Mouse (Mus musculus) heart, postnatal 0 days (tissue): Measurements from ENCODE around the gene Gmeb2.

Experiments
- CTCF ChIP-seq: IDR thresholded peaks from 2 replicates; pipeline ENCODE4 v1.5.1; 2016; ENCODE audit warnings: antibody characterized with exemption, control low read depth, low read depth
- EP300 ChIP-seq: IDR thresholded peaks from 2 replicates; pipeline ENCODE4 v1.6.1; 2016; ENCODE audit warnings: antibody characterized with exemption, low read depth

- TF ChIP-seq EP300 (no peak), CTCF (no peak)
Measured at GRCm38 (mm10) chr2:181231171-181231570, 56.7 kb downstream of the Gmeb2 start.
